Mouse (Mus musculus): ENCODE measurements around the gene Tenm2. TPM values are rescaled to one million over a fixed set of nuclear protein-coding genes. Genes with fewer than 3 reads are reported as not detected.

Gene Tenm2
- polyA plus RNA-seq, 1 experiment, result 0.13 TPM

DNA sequence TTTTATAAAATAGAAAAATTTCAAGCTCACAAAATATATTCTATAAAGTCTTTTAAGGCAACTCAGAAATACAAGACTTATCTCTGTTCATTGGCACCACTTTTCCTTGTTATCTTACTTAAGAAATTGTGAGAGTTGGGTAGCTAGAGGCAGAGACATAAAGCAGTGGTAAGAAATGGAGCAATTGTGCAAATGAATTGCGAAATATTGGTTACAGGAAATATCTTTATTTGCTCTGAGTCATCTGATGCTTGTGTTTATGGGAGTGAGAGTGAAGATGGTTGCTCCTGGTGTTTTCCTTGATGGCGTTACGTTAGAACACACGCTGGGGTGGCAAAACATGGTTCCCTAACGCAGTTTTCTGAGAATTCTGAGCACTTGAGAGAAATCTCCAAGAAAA, 156.4 kb downstream of the Tenm2 start:
- H3K36me3 ChIP-seq (ENCODE audit: control insufficient read depth, insufficient read depth, low read length), result no peaks in the 10 kb centered on the region
- no peaks in the 10 kb centered on the region for H3K27me3 ChIP-seq (ENCODE audit: control insufficient read depth, insufficient read depth, low read length)
- H3K4me3 ChIP-seq (ENCODE audit: low read depth, low read length), result no peak overlapping the region
- TF ChIP-seq CTCF (IDR thresholded peaks at IDR 0.05; ENCODE audit: extremely low read depth, insufficient read length, insufficient replicate concordance, low read depth, low read length), result no peak
- no peak for TF ChIP-seq POLR2A (IDR thresholded peaks at IDR 0.05; ENCODE audit: low read depth, low read length)
- no peaks in the 10 kb centered on the region for H3K4me1 ChIP-seq (ENCODE audit: control insufficient read depth, insufficient read depth, insufficient read length, low read length)
- no peak overlapping the region for H3K27ac ChIP-seq (ENCODE audit: insufficient read depth, low read depth, low read length)
- 69% methylated on average over 5 of the region's 5 CpGs for WGBS

DNA sequence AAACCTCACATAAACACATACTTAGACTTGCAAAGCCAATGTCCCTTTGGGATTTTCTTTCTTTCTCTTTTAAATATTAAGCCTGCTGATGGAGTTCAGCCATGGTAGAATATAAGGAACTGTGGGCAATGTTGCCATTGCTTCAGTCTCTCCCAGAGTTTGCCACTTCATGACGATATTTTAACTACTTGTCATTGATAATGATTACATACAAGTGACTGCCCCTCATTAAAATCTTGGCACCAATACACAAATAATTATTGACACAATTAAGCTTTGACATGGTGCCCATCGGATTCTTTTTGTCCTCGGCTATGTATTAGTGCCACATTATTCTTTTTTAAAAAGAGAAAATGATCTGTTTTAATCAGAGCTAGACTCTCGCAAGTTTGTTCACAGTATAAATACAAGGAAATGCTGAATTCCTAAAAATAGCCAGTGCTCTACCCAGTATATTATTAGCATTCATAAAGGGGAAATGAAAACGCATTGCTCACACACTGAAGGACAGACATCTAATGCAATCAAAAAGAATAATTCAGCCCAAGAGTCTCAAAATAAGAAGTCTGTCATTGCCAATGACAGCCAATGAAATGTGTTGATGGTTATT, 158.7 kb downstream of the Tenm2 start:
- H3K27ac ChIP-seq (ENCODE audit: insufficient read depth, low read depth, low read length), result no peak overlapping the region
- no peak overlapping the region for H3K4me3 ChIP-seq (ENCODE audit: low read depth, low read length)
- no peaks in the 10 kb centered on the region for H3K4me1 ChIP-seq (ENCODE audit: control insufficient read depth, insufficient read depth, insufficient read length, low read length)
- 79% methylated on average over 5 of the region's 5 CpGs for WGBS
- H3K36me3 ChIP-seq (ENCODE audit: control insufficient read depth, insufficient read depth, low read length), result no peaks in the 10 kb centered on the region
- no peaks in the 10 kb centered on the region for H3K27me3 ChIP-seq (ENCODE audit: control insufficient read depth, insufficient read depth, low read length)
- TF ChIP-seq POLR2A (IDR thresholded peaks at IDR 0.05; ENCODE audit: low read depth, low read length) (no peak), CTCF (IDR thresholded peaks at IDR 0.05; ENCODE audit: extremely low read depth, insufficient read length, insufficient replicate concordance, low read depth, low read length) (no peak)

DNA sequence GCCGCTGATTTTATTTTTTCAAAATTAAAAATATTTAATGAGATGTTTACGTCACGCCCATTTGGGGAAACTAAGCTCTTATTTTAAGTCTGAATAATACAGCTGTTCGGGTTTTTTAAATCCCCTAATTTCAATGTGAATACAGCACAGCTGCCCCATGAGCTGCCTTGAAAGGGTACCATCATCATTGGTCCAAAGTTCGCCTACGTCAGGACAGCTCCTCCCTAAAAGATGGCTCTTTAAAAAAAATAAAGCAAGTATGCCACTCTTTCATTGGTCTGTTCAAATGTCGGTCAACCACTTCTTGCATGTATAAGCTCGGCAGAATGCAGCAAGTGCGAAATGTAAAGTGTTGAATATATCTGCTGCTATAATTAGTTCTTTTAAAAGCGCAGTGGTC, 160.4 kb downstream of the Tenm2 start:
- no peaks in the 10 kb centered on the region for H3K27me3 ChIP-seq (ENCODE audit: control insufficient read depth, insufficient read depth, low read length)
- 92% methylated on average over 10 of the region's 10 CpGs for WGBS

DNA sequence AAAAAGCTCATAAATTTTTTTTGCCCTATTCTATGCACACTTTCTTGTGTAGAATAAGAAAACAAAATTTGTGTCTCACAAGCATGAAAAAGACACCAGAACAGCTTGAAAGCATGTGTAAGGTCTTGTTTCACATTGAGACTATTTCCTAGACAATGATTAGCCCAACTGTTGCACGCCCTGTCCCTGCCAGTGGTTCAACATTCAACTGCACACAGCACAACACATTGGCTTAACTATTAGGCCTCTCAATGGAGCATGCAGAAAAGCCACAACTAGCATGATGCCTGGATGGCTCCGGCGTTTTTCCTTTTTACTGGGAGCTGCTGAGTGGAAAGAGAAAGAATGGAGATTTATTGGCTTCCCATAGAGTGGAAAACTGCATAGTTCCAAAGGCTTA, 170.3 kb downstream of the Tenm2 start:
- WGBS, result 65% methylated on average over 3 of the region's 3 CpGs
- Histone ChIP-seq H3K36me3 (ENCODE audit: control insufficient read depth, insufficient read depth, low read length) (no peaks in the 10 kb centered on the region), H3K27me3 (ENCODE audit: control insufficient read depth, insufficient read depth, low read length) (no peaks in the 10 kb centered on the region), H3K27ac (ENCODE audit: insufficient read depth, low read depth, low read length) (no peak overlapping the region), H3K4me3 (ENCODE audit: low read depth, low read length) (no peak overlapping the region), H3K4me1 (ENCODE audit: control insufficient read depth, insufficient read depth, insufficient read length, low read length) (no peaks in the 10 kb centered on the region)
- TF ChIP-seq CTCF (IDR thresholded peaks at IDR 0.05; ENCODE audit: extremely low read depth, insufficient read length, insufficient replicate concordance, low read depth, low read length) (no peak), POLR2A (IDR thresholded peaks at IDR 0.05; ENCODE audit: low read depth, low read length) (no peak)

More for the DNA sequence above, 160.4 kb downstream of the Tenm2 start:
- no peak overlapping the region for H3K4me3 ChIP-seq (ENCODE audit: low read depth, low read length)
- H3K27ac ChIP-seq (ENCODE audit: insufficient read depth, low read depth, low read length), result no peak overlapping the region
- no peaks in the 10 kb centered on the region for H3K4me1 ChIP-seq (ENCODE audit: control insufficient read depth, insufficient read depth, insufficient read length, low read length)
- no peaks in the 10 kb centered on the region for H3K36me3 ChIP-seq (ENCODE audit: control insufficient read depth, insufficient read depth, low read length)
- TF ChIP-seq CTCF (IDR thresholded peaks at IDR 0.05; ENCODE audit: extremely low read depth, insufficient read length, insufficient replicate concordance, low read depth, low read length), result no peak
- TF ChIP-seq POLR2A (IDR thresholded peaks at IDR 0.05; ENCODE audit: low read depth, low read length), result no peak

DNA sequence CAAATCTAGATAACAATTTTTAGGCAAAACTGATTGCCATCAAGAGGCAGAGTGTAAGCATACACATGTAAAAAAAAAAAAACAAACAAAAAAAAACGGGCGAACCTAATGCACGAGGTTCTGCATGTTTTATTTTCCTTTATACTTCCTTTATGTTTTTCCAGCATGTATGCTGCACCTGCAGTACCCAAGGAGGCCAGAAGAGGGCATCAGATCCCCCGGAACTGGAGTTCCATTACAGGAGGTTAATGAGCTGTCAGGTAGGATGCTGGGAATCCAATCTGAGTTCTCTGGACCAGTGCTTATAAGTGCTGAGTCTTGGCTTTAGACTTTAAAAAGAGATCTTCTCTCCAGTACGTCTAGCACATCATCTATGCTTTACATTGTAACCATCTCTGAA, 189.1 kb downstream of the Tenm2 start:
- Histone ChIP-seq H3K4me3 (ENCODE audit: low read depth, low read length) (no peak overlapping the region), H3K27ac (ENCODE audit: insufficient read depth, low read depth, low read length) (no peak overlapping the region), H3K36me3 (ENCODE audit: control insufficient read depth, insufficient read depth, low read length) (no peaks in the 10 kb centered on the region), H3K4me1 (ENCODE audit: control insufficient read depth, insufficient read depth, insufficient read length, low read length) (no peaks in the 10 kb centered on the region), H3K27me3 (ENCODE audit: control insufficient read depth, insufficient read depth, low read length) (no peaks in the 10 kb centered on the region)
- 45% methylated on average over 5 of the region's 5 CpGs for WGBS
- TF ChIP-seq CTCF (IDR thresholded peaks at IDR 0.05; ENCODE audit: extremely low read depth, insufficient read length, insufficient replicate concordance, low read depth, low read length), result no peak

DNA sequence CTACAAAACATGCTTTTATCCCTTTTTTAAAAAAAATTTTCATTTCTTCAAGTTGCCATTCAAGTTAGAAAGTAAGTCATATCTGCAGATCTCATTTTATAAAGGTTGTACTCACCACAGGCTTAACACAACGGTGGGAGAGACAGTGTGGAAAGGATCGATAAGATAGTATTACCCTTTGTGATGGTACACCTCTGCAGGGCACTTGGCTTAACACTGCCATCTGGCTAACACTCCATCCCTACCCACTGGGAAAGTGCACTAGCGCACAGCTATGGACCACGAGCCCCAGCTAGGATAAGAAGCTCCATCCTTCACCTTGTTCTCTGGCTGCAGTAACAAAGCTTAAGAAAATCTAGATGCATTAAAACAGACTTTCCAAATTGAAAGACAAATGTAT, 194.5 kb downstream of the Tenm2 start:
- Histone ChIP-seq H3K27me3 (ENCODE audit: control insufficient read depth, insufficient read depth, low read length) (no peaks in the 10 kb centered on the region), H3K36me3 (ENCODE audit: control insufficient read depth, insufficient read depth, low read length) (no peaks in the 10 kb centered on the region), H3K4me3 (ENCODE audit: low read depth, low read length) (no peak overlapping the region), H3K4me1 (ENCODE audit: control insufficient read depth, insufficient read depth, insufficient read length, low read length) (no peaks in the 10 kb centered on the region), H3K27ac (ENCODE audit: insufficient read depth, low read depth, low read length) (no peak overlapping the region)
- 75% methylated on average over 4 of the region's 4 CpGs for WGBS
- TF ChIP-seq POLR2A (IDR thresholded peaks at IDR 0.05; ENCODE audit: low read depth, low read length) (no peak), CTCF (IDR thresholded peaks at IDR 0.05; ENCODE audit: extremely low read depth, insufficient read length, insufficient replicate concordance, low read depth, low read length) (no peak)

DNA sequence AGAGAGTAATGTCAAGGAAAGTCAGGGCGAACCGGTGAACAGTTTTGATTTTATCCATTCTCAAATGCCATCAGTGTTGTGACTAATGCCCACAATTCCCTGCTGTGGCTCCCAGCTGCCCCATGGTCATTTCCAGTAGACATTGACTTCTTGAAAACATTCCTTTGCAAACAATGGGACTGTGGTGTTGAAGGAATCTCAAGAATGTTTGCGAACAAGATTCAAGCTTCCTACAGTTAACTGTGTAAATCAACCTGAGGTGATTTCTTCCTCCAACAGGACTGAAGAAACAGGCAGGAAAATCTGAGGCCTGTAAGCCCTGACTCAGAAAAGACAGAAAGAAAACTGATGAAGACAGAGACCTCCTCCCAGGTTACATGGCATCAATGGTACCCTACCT, 196.5 kb downstream of the Tenm2 start:
- 75% methylated on average over 3 of the region's 3 CpGs for WGBS
- no peaks in the 10 kb centered on the region for H3K36me3 ChIP-seq (ENCODE audit: control insufficient read depth, insufficient read depth, low read length)
- no peaks in the 10 kb centered on the region for H3K27me3 ChIP-seq (ENCODE audit: control insufficient read depth, insufficient read depth, low read length)
- no peaks in the 10 kb centered on the region for H3K4me1 ChIP-seq (ENCODE audit: control insufficient read depth, insufficient read depth, insufficient read length, low read length)
- H3K27ac ChIP-seq (ENCODE audit: insufficient read depth, low read depth, low read length), result no peak overlapping the region
- H3K4me3 ChIP-seq (ENCODE audit: low read depth, low read length), result no peak overlapping the region
- TF ChIP-seq CTCF (IDR thresholded peaks at IDR 0.05; ENCODE audit: extremely low read depth, insufficient read length, insufficient replicate concordance, low read depth, low read length) (no peak), POLR2A (IDR thresholded peaks at IDR 0.05; ENCODE audit: low read depth, low read length) (no peak)

Data from small intestine, adult 2 months (tissue).